Comparison of ENCODE assay signal across 14 mouse cellular contexts in the genomic region with DNA sequence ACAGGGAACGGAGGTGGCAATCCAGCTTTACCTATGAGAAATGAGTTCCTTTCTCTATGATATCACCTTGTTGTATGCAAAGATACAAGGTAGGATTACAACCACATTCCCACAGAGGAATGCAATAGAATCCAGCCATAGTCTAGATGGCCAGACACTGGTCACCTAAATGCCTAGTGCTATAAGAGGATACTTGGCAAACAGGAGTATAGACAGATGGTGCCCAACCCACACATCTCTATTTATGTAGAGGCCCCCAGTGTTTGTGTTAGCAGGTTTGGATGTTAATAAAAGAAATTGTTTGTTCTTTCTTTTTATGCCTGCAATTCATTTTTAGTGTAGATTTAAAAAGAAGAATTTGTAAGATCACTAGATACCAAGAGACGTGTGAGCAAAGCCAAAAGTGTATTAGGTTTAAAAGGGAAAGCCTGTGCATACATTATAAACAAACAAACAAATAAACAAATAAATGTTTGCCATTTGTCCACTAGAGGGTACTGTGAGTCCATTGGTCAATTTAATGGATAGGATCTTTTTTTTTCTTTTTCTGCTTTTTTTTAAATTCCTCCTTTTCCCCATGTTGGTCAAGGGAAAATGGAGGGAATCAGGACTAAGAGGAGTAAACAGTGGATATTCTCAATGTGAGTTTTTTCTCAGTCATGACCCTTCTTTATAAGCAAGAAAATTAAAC.
A peak's percentile ranks its signal among the peaks of the same experiment; 100 is the strongest.
DNase-seq lines count a peak whose midpoint lies in the region; ATAC-seq and TF ChIP-seq lines count a peak whose summit lies in the region.
"Had no signal": no experiment of that assay in that cellular context is flagged by ENCODE, and none has a peak within 500 bp of the region (broad histone marks: within the 10 kb centered on the region; RNA-seq: fewer than 3 reads in every experiment).

No protein-coding gene starts in this region.

- H3K27me3 ChIP-seq in forebrain, postnatal 0 days (ENCODE audit: insufficient read depth, low read length): no peaks in the 10 kb centered on the region
- H3K27me3 ChIP-seq in forebrain, embryonic 12.5 days: no peaks in the 10 kb centered on the region
- H3K27me3 ChIP-seq in E14TG2a.4 (ENCODE audit: insufficient read depth, low read length): no peaks in the 10 kb centered on the region
- H3K27me3 ChIP-seq: limb, embryonic 15.5 days had no signal

- no peak overlapping the region for H3K4me3 ChIP-seq in forebrain, postnatal 0 days (ENCODE audit: low read depth, low read length)
- no peak overlapping the region for H3K4me3 ChIP-seq in forebrain, embryonic 12.5 days (replicated peaks)
- H3K4me3 ChIP-seq in E14TG2a.4 (replicated peaks; ENCODE audit: low read length): no peak overlapping the region
- H3K4me3 ChIP-seq: limb, embryonic 15.5 days; myocyte had no signal

- 69% methylated on average over 2 of the region's 2 CpGs for WGBS in forebrain, postnatal 0 days
- 79% methylated on average over 2 of the region's 2 CpGs for WGBS in forebrain, embryonic 12.5 days

- DNase-seq in forebrain, postnatal 0 days: peak; percentile 29
- DNase-seq in left cerebral cortex, postnatal 14 days (ENCODE audit: low spot score in 2 of 2): peak; percentile 22 to 36
- no peak for DNase-seq in left cerebral cortex, postnatal 4 days
- DNase-seq in cerebellum, postnatal 10 days: peak; percentile 55 to 74
- no peak for DNase-seq in urinary bladder, adult 18-20 months (ENCODE audit: low spot score in 2 of 2)
- DNase-seq: gastrocnemius, postnatal 14 days; kidney, adult 18-20 months; thymus, postnatal 25 days had no signal

- intact Hi-C loops in left cerebral cortex, postnatal 14 days (cut with DNase I): no loop called here
- intact Hi-C loops in left cerebral cortex, postnatal 4 days (cut with DNase I): no loop called here

- no peak overlapping the region for H3K9ac ChIP-seq in forebrain, postnatal 0 days
- H3K9ac ChIP-seq in forebrain, embryonic 12.5 days: no peak overlapping the region
- H3K9ac ChIP-seq: limb, embryonic 15.5 days had no signal

- H3K4me2 ChIP-seq in forebrain, postnatal 0 days (ENCODE audit: low read depth): no peak overlapping the region
- H3K4me2 ChIP-seq in forebrain, embryonic 12.5 days: no peak overlapping the region
- H3K4me2 ChIP-seq: limb, embryonic 15.5 days had no signal

- no peak overlapping the region for H3K27ac ChIP-seq in forebrain, postnatal 0 days (ENCODE audit: low read depth, low read length)
- H3K27ac ChIP-seq in forebrain, embryonic 12.5 days: no peak overlapping the region
- H3K27ac ChIP-seq: limb, embryonic 15.5 days; macrophage had no signal

- TF ChIP-seq CTCF in forebrain, postnatal 0 days (IDR thresholded peaks at IDR 0.05; ENCODE audit: low read depth): peak; percentile 61
- TF ChIP-seq CTCF in E14TG2a.4 (conservative IDR thresholded peaks at IDR 0.05; ENCODE audit: low read length): peak; percentile 28

- no peak for ATAC-seq in forebrain, postnatal 0 days
- no peak for ATAC-seq in forebrain, embryonic 12.5 days (ENCODE audit: low FRiP score)
- no peak for ATAC-seq in monocyte, adult 5-6 weeks (replicated peaks; ENCODE audit: insufficient number of reproducible peaks, low FRiP score, low TSS enrichment, poor library complexity, severe bottlenecking)

- H3K36me3 ChIP-seq in forebrain, postnatal 0 days (ENCODE audit: insufficient read depth): no peaks in the 10 kb centered on the region
- no peaks in the 10 kb centered on the region for H3K36me3 ChIP-seq in forebrain, embryonic 12.5 days (replicated peaks)
- no peaks in the 10 kb centered on the region for H3K36me3 ChIP-seq in E14TG2a.4 (ENCODE audit: insufficient read depth, low read length)
- H3K36me3 ChIP-seq: limb, embryonic 15.5 days had no signal

- no peaks in the 10 kb centered on the region for H3K9me3 ChIP-seq in forebrain, postnatal 0 days (ENCODE audit: low read length)
- no peaks in the 10 kb centered on the region for H3K9me3 ChIP-seq in forebrain, embryonic 12.5 days
- H3K9me3 ChIP-seq in E14TG2a.4 (ENCODE audit: low read length): no peaks in the 10 kb centered on the region
- H3K9me3 ChIP-seq: limb, embryonic 15.5 days had no signal

- no peaks in the 10 kb centered on the region for H3K4me1 ChIP-seq in forebrain, postnatal 0 days (ENCODE audit: insufficient read depth)
- no peaks in the 10 kb centered on the region for H3K4me1 ChIP-seq in forebrain, embryonic 12.5 days
- no peaks in the 10 kb centered on the region for H3K4me1 ChIP-seq in E14TG2a.4 (replicated peaks; ENCODE audit: low read depth, low read length)
- H3K4me1 ChIP-seq: limb, embryonic 15.5 days had no signal

Comparison
In these comparisons a context has a peak if more than half of its experiments do, and no peak if none do; other contexts are left out.
1. DNase-seq: peak in forebrain, postnatal 0 days (single experiment), left cerebral cortex, postnatal 14 days (2 of 2) and cerebellum, postnatal 10 days (2 of 2); none in left cerebral cortex, postnatal 4 days (single experiment) and urinary bladder, adult 18-20 months (0 of 2).